Mouse (Mus musculus) midbrain, postnatal 0 days (tissue): ENCODE results near the gene Pcsk2. TPM values are rescaled to one million over a fixed set of nuclear protein-coding genes. Genes with fewer than 3 reads are reported as not detected.

ENCODE experiments used
- ATAC-seq: fragments of 200-750 bp; cut with Nextera tagmentation; 2 replicates; pipeline ENCODE4 v1.8.0; 2017; ENCODE audit warnings: moderate number of reproducible peaks, mild to moderate bottlenecking, moderate TSS enrichment, moderate library complexity; ENCODE audit not compliant: low FRiP score
- DNase-seq: peaks from one replicate; pipeline ENCODE4 v3.0.0-alpha.2; 2015; ENCODE audit warnings: low spot score
- H3K27ac ChIP-seq: fragments of 300-500 bp; sonication (generic); 2 replicates; pipeline ENCODE4 v1.5.1; 2014; ENCODE audit warnings: low read depth, mild to moderate bottlenecking, low read length, mixed read lengths
- H3K27me3 ChIP-seq: fragments of 300-500 bp; sonication (generic); 2 replicates; pipeline ENCODE4 v1.6.1; 2014; ENCODE audit warnings: low read length, control low read depth, mixed read lengths; ENCODE audit not compliant: insufficient read depth
- H3K36me3 ChIP-seq: fragments of 300-500 bp; sonication (generic); 2 replicates; pipeline ENCODE4 v1.6.1; 2014; ENCODE audit warnings: low read length, control low read depth, mixed read lengths; ENCODE audit not compliant: insufficient read depth
- H3K4me1 ChIP-seq: fragments of 300-500 bp; sonication (generic); 2 replicates; pipeline ENCODE4 v1.6.1; 2014; ENCODE audit warnings: mild to moderate bottlenecking, control low read depth, antibody characterized with exemption, low read length, mixed read lengths; ENCODE audit not compliant: insufficient read depth
- H3K4me2 ChIP-seq: fragments of 300-500 bp; sonication (generic); 2 replicates; pipeline ENCODE4 v1.6.1; 2014; ENCODE audit warnings: low read depth, mild to moderate bottlenecking, low read length, mixed read lengths; ENCODE audit not compliant: poor library complexity, severe bottlenecking
- H3K4me3 ChIP-seq: fragments of 300-500 bp; sonication (generic); 2 replicates; pipeline ENCODE4 v1.5.1; 2014; ENCODE audit warnings: low read depth, mild to moderate bottlenecking, low read length, moderate library complexity
- H3K9ac ChIP-seq: fragments of 300-500 bp; sonication (generic); replicated peaks from 2 replicates; pipeline ENCODE4 v1.6.1; 2014; ENCODE audit warnings: mild to moderate bottlenecking, low read length, moderate library complexity, mixed read lengths; ENCODE audit not compliant: poor library complexity, severe bottlenecking
- H3K9me3 ChIP-seq: fragments of 300-500 bp; sonication (generic); 2 replicates; pipeline ENCODE4 v1.6.1; 2016; ENCODE audit warnings: low read length, control low read depth
- CTCF ChIP-seq: IDR thresholded peaks from 2 replicates; pipeline ENCODE4 v1.5.1; 2016; ENCODE audit warnings: antibody characterized with exemption, mild to moderate bottlenecking
- WGBS: fragments of 180-500 bp; shearing (Covaris S2); extraction: QIAGEN DNeasy Blood & Tissue Kit; methylation state at CpG from one replicate; pipeline ENCODE4 v1.1.7; 2014; 5-methylcytosine and 5-hydroxymethylcytosine counted together
- polyA plus RNA-seq: library from polyadenylated mRNA; unstranded; fragments of >200 nt; fragmentation: Nextera tagmentation; extraction: Ambion mirVana; gene quantifications from 2 replicates; pipeline ENCODE4 v1.2.1, GENCODE M21; 2015
- total RNA-seq: library from RNA; depleted of rRNA; stranded (reverse); fragments of >200 nt; gene quantifications from 2 replicates; pipeline ENCODE4 v1.2.3, GENCODE M21; 2014

The Pcsk2 gene
- total and polyA plus RNA-seq, 2 experiments from 2014 or later, result 38.3 to 60.8 TPM

GRCm38 (mm10) chr2:143742436-143742835 is 196.5 kb downstream of the Pcsk2 start:
- Histone ChIP-seq H3K36me3 (no peaks in the 10 kb centered on the region), H3K9me3 (no peaks in the 10 kb centered on the region), H3K4me3 (no peak overlapping the region), H3K4me2 (no peak overlapping the region), H3K4me1 (no peaks in the 10 kb centered on the region), H3K27me3 (no peaks in the 10 kb centered on the region), H3K9ac (no peak overlapping the region), H3K27ac (no peak overlapping the region)
- DNase-seq, result no peak
- no peak for TF ChIP-seq CTCF
- ATAC-seq, result no peak
- WGBS, result 95% methylated on average over 5 of the region's 5 CpGs

- Histone ChIP-seq H3K36me3 (no peaks in the 10 kb centered on the region), H3K4me3 (no peak overlapping the region), H3K4me2 (no peak overlapping the region), H3K27ac (no peak overlapping the region), H3K9me3 (no peaks in the 10 kb centered on the region), H3K4me1 (no peaks in the 10 kb centered on the region), H3K9ac (no peak overlapping the region), H3K27me3 (no peaks in the 10 kb centered on the region)
- TF ChIP-seq CTCF, result no peak
- 79% methylated on average over 4 of the region's 4 CpGs for WGBS
- ATAC-seq (no peak), DNase-seq (no peak)
Observed at GRCm38 (mm10) chr2:143743081-143743480, 197.1 kb downstream of the Pcsk2 start.

- H3K4me3 ChIP-seq, result no peak overlapping the region
- no peaks in the 10 kb centered on the region for H3K27me3 ChIP-seq
- peak; percentile 31 for DNase-seq
- no peak overlapping the region for H3K4me2 ChIP-seq
- H3K9me3 ChIP-seq, result no peaks in the 10 kb centered on the region
- 74% methylated on average over 9 of the region's 9 CpGs for WGBS
- H3K4me1 ChIP-seq, result no peaks in the 10 kb centered on the region
- no peak for TF ChIP-seq CTCF
- H3K9ac ChIP-seq, result no peak overlapping the region
- H3K27ac ChIP-seq, result no peak overlapping the region
- H3K36me3 ChIP-seq, result no peaks in the 10 kb centered on the region
- no peak for ATAC-seq
Observed at GRCm38 (mm10) chr2:143752051-143752788, 206.3 kb downstream of the Pcsk2 start.

- Histone ChIP-seq H3K27ac (no peak overlapping the region), H3K4me1 (no peaks in the 10 kb centered on the region), H3K4me3 (no peak overlapping the region), H3K36me3 (no peaks in the 10 kb centered on the region), H3K4me2 (no peak overlapping the region), H3K9ac (no peak overlapping the region), H3K9me3 (0 out of 2 replicates have a peak, but pooled peaks cover 2% of the 10 kb centered on the region), H3K27me3 (no peaks in the 10 kb centered on the region)
- ATAC-seq (no peak), DNase-seq (peak; percentile 85)
- 15% methylated on average over 4 of the region's 4 CpGs for WGBS
- TF ChIP-seq CTCF, result peak; percentile 83
Observed at GRCm38 (mm10) chr2:143776448-143776847, 230.5 kb downstream of the Pcsk2 start.

- WGBS, result 74% methylated on average over 2 of the region's 2 CpGs
- ATAC-seq (peak; percentile 34; the same call in 1 of the 2 replicates), DNase-seq (no peak)
- no peak overlapping the region for H3K4me2 ChIP-seq
- peaks cover 7% of the 10 kb centered on the region; the same call in 1 of the 2 replicates for H3K36me3 ChIP-seq
- no peaks in the 10 kb centered on the region for H3K4me1 ChIP-seq
- no peak overlapping the region for H3K27ac ChIP-seq
- no peaks in the 10 kb centered on the region for H3K9me3 ChIP-seq
- no peaks in the 10 kb centered on the region for H3K27me3 ChIP-seq
- no peak overlapping the region for H3K9ac ChIP-seq
- no peak for TF ChIP-seq CTCF
- no peak overlapping the region for H3K4me3 ChIP-seq
Observed at GRCm38 (mm10) chr2:143780310-143780709, 234.4 kb downstream of the Pcsk2 start.

GRCm38 (mm10) chr2:143789911-143790310 is 244.0 kb downstream of the Pcsk2 start:
- no peak overlapping the region for H3K27ac ChIP-seq
- H3K9ac ChIP-seq, result no peak overlapping the region
- no peak for TF ChIP-seq CTCF
- H3K4me1 ChIP-seq, result no peaks in the 10 kb centered on the region
- DNase-seq, result no peak
- H3K36me3 ChIP-seq, result peaks cover 7% of the 10 kb centered on the region; the same call in 1 of the 2 replicates
- H3K4me2 ChIP-seq, result no peak overlapping the region
- H3K9me3 ChIP-seq, result no peaks in the 10 kb centered on the region
- no peak overlapping the region for H3K4me3 ChIP-seq
- H3K27me3 ChIP-seq, result no peaks in the 10 kb centered on the region
- ATAC-seq, result no peak
- WGBS, result 88% methylated on average over 5 of the region's 5 CpGs
